Mouse (Mus musculus): Measurements from ENCODE around the gene Sp4. TPM values are rescaled to one million over a fixed set of nuclear protein-coding genes. Genes with fewer than 3 reads are reported as not detected.

Sp4 gene
- polyA plus RNA-seq, 1 experiment from 2014 or later = 6.1 TPM

DNA sequence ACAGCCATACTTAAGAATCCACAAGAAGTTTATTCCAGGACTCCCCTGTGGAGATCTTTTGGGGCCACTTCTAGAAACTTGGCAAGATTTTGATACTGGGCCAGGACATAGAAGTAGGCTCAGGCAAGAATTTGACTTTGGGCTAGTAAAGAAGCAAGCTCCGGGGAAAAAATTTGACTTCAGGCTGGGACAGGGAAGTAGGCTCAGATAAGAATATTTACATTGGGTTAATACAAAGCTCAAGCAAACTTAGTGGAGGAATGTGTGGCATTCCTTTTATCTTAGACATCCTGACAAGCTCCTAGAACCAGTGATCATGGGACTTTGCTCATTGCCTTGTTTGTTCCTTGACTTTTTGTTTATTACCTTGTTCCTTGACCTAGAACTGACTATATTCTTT lies 37.4 kb downstream of the Sp4 start:
- ATAC-seq (ENCODE audit: insufficient read depth, low FRiP score, low read depth) = no peak
- Histone ChIP-seq H3K4me1 (no peaks in the 10 kb centered on the region), H3K4me3 (replicated peaks) (no peak overlapping the region), H3K9me3 (no peaks in the 10 kb centered on the region), H3K36me3 (no peaks in the 10 kb centered on the region), H3K27ac (no peak overlapping the region), H3K4me2 (no peak overlapping the region), H3K9ac (no peak overlapping the region), H3K27me3 (replicated peaks) (no peaks in the 10 kb centered on the region)
- 23% methylated on average over 1 of the region's 1 CpGs for WGBS

DNA sequence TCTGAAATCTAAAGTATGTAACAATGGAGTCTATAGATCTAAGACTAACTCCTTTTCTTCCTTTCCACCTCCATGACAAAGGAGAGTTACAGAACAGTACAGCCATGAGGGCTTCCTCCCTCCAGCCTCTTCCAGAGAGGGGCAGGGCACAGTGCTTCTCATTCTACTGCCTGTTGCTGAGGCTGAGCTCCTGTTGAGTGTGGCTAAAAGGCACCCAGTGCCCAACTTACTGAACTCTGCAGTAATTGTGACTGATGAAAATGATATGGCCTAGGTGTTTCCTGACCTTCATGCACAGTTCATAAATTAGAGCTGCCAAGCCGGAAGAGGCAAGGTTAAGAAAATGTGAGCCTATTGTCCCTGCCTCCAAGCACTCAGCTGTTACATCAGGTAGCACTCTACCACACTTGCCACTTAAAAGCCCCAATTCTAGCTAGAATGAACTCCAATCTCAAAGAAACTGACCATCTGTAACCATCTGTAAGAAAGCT lies 45.9 kb downstream of the Sp4 start:
- Histone ChIP-seq H3K4me1 (no peaks in the 10 kb centered on the region), H3K27me3 (replicated peaks) (no peaks in the 10 kb centered on the region), H3K9me3 (no peaks in the 10 kb centered on the region), H3K4me3 (replicated peaks) (no peak overlapping the region), H3K9ac (no peak overlapping the region), H3K27ac (no peak overlapping the region), H3K36me3 (no peaks in the 10 kb centered on the region), H3K4me2 (no peak overlapping the region)
- 70% methylated on average over 1 of the region's 1 CpGs for WGBS
- no peak for ATAC-seq (ENCODE audit: insufficient read depth, low FRiP score, low read depth)

DNA sequence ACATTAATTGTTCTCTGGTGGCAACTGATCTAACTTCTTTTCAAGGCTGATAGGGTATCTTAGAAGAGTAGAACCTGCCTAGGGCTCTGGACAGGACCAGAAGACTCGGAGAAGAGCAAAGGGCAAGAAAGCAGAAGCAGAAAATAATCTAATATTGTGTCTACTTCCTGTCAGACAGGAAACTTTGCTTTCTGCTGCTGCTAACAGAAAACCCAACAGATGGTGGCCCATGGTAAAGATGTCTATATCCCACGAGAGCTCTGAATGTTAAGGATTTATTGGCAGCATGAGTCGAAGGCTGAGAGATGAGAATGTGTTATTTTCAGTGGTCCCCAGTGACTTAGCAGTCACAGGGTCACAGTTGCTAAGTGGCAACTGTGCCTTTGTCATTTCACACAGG lies 80.1 kb downstream of the Sp4 start:
- WGBS = 54% methylated on average over 3 of the region's 3 CpGs

DNA sequence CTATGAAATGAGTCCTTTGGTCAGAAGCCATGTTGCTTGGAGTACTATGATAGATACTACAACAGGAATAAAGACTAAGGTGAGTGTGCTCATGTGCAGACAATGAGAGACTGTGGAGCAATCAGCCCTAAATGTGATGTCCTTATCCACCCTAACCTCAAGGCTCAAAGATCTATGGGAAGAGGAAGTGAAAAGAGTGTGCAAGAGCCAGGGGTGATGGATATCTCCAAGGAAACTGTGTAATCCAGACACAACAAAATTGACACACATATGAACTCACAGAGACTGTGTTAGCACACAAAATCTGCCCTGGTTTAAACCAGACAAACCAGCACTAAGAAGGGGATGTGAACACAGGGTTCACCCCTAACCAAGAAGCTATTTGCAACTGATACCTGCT lies 81.2 kb downstream of the Sp4 start:
- ATAC-seq (ENCODE audit: insufficient read depth, low FRiP score, low read depth) = no peak
- Histone ChIP-seq H3K36me3 (no peaks in the 10 kb centered on the region), H3K9me3 (no peaks in the 10 kb centered on the region), H3K4me2 (no peak overlapping the region), H3K9ac (no peak overlapping the region), H3K27me3 (replicated peaks) (no peaks in the 10 kb centered on the region), H3K27ac (no peak overlapping the region), H3K4me1 (no peaks in the 10 kb centered on the region), H3K4me3 (replicated peaks) (no peak overlapping the region)

More for the DNA sequence above, 80.1 kb downstream of the Sp4 start:
- Histone ChIP-seq H3K4me3 (replicated peaks) (no peak overlapping the region), H3K27me3 (replicated peaks) (no peaks in the 10 kb centered on the region), H3K4me2 (no peak overlapping the region), H3K9me3 (no peaks in the 10 kb centered on the region), H3K27ac (no peak overlapping the region), H3K36me3 (no peaks in the 10 kb centered on the region), H3K9ac (no peak overlapping the region), H3K4me1 (no peaks in the 10 kb centered on the region)
- no peak for ATAC-seq (ENCODE audit: insufficient read depth, low FRiP score, low read depth)

DNA sequence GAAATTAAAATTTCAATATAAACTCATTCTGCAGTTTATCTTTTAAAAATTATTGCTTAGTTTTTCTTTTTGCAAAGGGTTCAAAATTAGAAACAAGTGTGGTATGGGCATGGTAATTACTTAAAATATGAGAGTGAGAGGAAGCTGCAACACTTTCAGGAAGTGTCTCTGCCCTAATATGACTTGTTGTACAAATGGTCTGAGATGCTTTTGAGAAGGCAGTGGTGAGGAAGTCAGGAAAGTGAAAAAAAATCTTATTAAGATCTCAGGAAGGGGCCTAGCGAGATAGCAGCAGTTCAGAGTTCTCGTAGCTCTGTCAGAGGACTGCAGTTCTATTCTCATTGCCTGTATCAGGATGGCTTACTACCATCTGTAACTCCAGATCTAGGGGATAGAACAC lies 89.1 kb downstream of the Sp4 start:
- Histone ChIP-seq H3K27ac (no peak overlapping the region), H3K9ac (no peak overlapping the region), H3K36me3 (no peaks in the 10 kb centered on the region), H3K27me3 (replicated peaks) (no peaks in the 10 kb centered on the region), H3K9me3 (no peaks in the 10 kb centered on the region), H3K4me2 (no peak overlapping the region), H3K4me1 (no peaks in the 10 kb centered on the region), H3K4me3 (replicated peaks) (no peak overlapping the region)
- 73% methylated on average over 2 of the region's 2 CpGs for WGBS
- no peak for ATAC-seq (ENCODE audit: insufficient read depth, low FRiP score, low read depth)

DNA sequence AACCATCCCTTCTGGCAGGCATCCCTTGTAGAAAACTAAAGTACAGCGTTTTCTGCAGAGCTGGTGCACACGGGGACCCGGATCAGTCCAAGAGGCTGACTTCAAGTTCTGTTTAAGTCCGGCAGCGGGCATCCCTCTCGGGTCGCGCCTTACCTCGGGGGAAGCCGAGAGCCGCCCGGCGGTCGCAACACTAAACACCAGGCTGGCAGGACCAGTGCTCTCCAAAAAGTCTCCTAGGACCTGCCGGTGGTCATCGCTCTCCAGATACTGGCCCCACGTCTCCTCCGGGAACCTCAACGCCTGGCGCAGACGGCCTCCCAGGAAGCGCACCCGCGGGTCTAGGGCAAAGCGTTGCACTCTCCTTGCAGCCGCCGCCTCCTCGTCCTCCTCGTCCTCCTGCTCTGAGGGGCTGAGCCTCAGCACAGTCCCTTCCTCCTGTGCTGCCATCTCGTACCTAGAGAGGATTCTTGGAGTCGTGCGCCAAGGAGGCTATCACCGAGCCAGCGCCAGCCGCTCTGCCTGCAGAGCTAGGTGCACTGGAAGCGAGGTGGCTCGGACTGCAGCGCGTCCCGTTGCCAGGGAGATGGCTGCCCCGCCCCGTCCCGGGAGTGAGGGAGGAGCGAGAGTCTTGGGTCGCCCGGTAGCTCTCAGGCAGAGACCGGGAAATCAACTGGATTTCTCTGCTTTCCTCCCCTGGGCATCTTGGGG lies 102.7 kb downstream of the Sp4 start, which contains the start of gene Dnah11:
Gene Dnah11 (minus strand): TSS at position 658 of the 708 bp plus-strand sequence.
- no peak within 1 kb of the TSS for H3K9ac ChIP-seq
- H3K4me3 ChIP-seq (replicated peaks) = peak within 1 kb of the TSS; percentile 55
- H3K36me3 ChIP-seq = no peaks in the 10 kb centered on the region
- WGBS = under 1% methylated on average over 47 of the region's 47 CpGs
- H3K27ac ChIP-seq = no peak within 1 kb of the TSS
- H3K9me3 ChIP-seq = no peaks in the 10 kb centered on the region
- H3K4me2 ChIP-seq = peak within 1 kb of the TSS; percentile 93
- H3K27me3 ChIP-seq (replicated peaks) = peaks cover 8% of the 10 kb centered on the region
- H3K4me1 ChIP-seq = peaks cover 3% of the 10 kb centered on the region; the same call in 1 of the 2 replicates
- peak; percentile 95 for ATAC-seq (ENCODE audit: insufficient read depth, low FRiP score, low read depth)

DNA sequence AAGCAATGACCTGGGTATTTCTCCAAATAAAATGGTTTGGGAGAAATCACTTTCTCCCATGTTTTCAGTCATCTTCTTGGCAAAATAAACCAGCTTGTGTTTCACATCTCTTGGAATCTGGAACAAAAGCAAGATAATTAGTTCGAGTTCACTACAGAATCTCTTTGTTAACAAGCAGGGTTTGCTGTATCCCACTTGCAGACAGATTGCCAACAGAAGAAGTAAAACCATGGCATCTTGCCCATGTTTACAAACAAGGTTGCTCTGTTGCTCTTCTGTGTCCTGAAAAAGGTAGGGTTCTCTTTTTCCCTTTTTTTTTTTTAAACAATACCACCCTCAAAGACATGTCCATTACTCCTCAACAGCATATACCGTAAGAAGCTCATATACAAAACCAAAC lies 104.7 kb downstream of the Sp4 start:
- ATAC-seq (ENCODE audit: insufficient read depth, low FRiP score, low read depth) = no peak
- no peaks in the 10 kb centered on the region for H3K9me3 ChIP-seq

DNA sequence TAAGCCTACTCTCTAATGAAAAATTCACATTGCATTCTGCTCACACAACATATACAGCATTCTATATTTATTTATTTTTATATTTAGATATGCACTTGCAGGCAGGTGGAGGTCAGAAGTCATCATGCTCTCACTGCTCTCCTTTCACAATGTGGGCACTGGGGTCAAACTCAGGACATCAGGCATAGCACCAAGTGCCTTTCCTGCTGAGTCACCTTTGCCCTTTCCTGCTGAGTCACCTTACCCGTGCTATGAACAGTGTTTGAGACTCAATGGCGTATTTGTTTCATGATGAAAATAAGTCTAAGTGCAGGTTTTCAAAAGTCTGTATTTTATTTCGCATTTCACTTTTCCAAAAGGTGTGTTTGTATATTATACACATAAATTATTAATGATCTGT lies 111.7 kb downstream of the Sp4 start:
- no peak overlapping the region for H3K9ac ChIP-seq
- H3K9me3 ChIP-seq = no peaks in the 10 kb centered on the region
- peaks cover 11% of the 10 kb centered on the region; the same call in 1 of the 2 replicates for H3K4me1 ChIP-seq
- H3K27me3 ChIP-seq (replicated peaks) = no peaks in the 10 kb centered on the region
- 76% methylated on average over 3 of the region's 3 CpGs for WGBS
- no peak overlapping the region for H3K4me3 ChIP-seq (replicated peaks)
- no peak overlapping the region for H3K27ac ChIP-seq
- H3K36me3 ChIP-seq = no peaks in the 10 kb centered on the region
- H3K4me2 ChIP-seq = no peak overlapping the region
- ATAC-seq (ENCODE audit: insufficient read depth, low FRiP score, low read depth) = no peak

More for the DNA sequence above, 104.7 kb downstream of the Sp4 start:
- no peak overlapping the region for H3K27ac ChIP-seq
- no peak overlapping the region for H3K9ac ChIP-seq
- H3K36me3 ChIP-seq = no peaks in the 10 kb centered on the region
- H3K4me2 ChIP-seq = no peak overlapping the region
- H3K27me3 ChIP-seq (replicated peaks) = peaks cover 8% of the 10 kb centered on the region
- no peak overlapping the region for H3K4me3 ChIP-seq (replicated peaks)
- peaks cover 3% of the 10 kb centered on the region; the same call in 1 of the 2 replicates for H3K4me1 ChIP-seq
- 60% methylated on average over 2 of the region's 2 CpGs for WGBS

DNA sequence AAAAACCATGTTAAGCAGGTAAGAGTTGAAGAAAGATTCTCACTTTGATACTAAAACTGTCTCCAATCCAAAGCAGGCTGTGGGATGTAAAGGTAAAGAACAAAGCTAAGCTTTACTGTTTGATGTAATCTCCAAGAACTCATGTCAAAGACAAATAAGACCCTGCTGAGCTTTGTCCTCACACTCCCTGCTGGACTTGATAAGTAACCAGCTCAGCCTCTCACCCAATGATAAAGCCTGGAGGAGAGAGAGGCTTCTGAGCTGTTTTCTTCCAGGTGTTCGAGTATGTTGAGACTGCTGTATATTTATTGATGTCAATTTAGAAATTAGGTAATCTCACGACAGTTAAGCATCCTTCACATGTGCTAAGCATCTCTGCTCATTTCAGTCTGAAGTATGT lies 113.6 kb downstream of the Sp4 start:
- Histone ChIP-seq H3K4me3 (replicated peaks) (no peak overlapping the region), H3K4me1 (peaks cover 11% of the 10 kb centered on the region; the same call in 1 of the 2 replicates), H3K9me3 (no peaks in the 10 kb centered on the region), H3K36me3 (no peaks in the 10 kb centered on the region), H3K9ac (no peak overlapping the region), H3K27ac (no peak overlapping the region), H3K27me3 (replicated peaks) (no peaks in the 10 kb centered on the region), H3K4me2 (no peak overlapping the region)
- 24% methylated on average over 2 of the region's 2 CpGs for WGBS
- no peak; the same call in 1 of the 2 replicates for ATAC-seq (ENCODE audit: insufficient read depth, low FRiP score, low read depth)

DNA sequence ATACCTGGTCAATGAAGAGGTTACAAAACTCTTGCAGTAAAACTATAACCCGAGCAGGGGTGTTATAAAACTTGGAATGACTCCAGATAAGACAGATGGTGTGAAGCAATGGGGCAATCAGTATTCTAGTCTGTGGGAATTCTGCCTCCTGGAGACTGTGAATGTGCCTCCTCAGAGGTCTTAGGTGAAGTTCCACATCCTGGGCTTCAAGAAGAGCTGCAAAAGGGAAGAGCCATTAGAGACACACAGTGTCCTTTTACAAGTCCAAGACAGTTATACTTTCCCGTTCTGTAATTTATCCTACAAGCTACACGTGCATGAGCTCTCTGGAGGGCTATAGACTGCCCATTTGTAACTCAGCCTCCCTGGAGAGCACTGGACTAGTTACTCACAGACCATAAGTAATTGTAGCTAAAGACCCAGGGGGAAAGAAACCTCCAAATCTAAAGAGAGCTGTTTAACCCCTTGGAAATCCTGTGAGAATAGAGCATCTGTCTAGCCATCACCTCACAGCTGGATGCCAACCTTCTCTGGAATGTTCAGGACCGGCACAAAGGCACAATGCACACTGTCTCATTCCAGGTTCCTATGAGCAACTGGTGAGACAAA lies 114.3 kb downstream of the Sp4 start:
- H3K9ac ChIP-seq = no peak overlapping the region
- H3K27ac ChIP-seq = 0 out of 2 replicates have a peak overlapping the region, but pooled peaks have one; percentile 21
- ATAC-seq (ENCODE audit: insufficient read depth, low FRiP score, low read depth) = peak; percentile 29; the same call in 1 of the 2 replicates
- H3K4me3 ChIP-seq (replicated peaks) = no peak overlapping the region
- H3K4me1 ChIP-seq = peaks cover 11% of the 10 kb centered on the region; the same call in 1 of the 2 replicates
- H3K9me3 ChIP-seq = no peaks in the 10 kb centered on the region
- WGBS = 16% methylated on average over 4 of the region's 4 CpGs
- no peaks in the 10 kb centered on the region for H3K27me3 ChIP-seq (replicated peaks)
- no peak overlapping the region for H3K4me2 ChIP-seq
- no peaks in the 10 kb centered on the region for H3K36me3 ChIP-seq

DNA sequence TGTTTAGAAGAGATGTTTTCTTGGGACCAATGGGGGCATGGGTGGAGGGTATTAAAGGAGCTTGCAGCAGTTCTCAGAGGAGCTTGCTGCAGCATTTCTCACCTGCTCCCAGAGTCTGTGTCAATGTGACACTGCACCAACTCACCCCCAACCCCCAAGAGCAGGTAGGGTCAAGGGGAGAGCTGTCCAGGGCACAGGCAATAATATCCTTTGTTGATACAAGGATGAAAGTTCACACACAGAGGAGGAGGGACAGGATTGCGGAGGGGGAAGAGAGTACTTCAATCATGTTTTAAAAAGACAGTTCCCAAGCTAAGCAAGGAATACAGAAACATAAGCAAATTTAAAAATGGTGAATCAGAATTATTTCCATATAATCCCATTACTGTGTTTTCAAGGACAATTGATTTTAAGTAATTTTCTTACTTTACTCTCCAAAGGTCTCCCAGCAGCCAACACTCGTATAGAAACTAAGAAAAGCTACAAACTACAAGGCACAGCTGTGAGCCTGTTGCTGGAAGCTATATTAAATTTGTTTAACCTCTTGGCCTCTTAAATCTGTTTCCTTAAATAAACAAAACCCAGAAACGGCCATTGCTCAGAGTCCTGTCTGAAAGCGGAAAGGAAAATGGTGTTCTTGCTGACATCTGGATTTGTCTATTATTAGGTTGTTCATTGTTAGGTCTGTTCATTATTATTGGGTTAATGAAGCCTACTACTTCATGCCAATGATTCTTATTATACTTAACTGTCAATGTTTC lies 114.9 kb downstream of the Sp4 start:
- Histone ChIP-seq H3K9ac (no peak overlapping the region), H3K4me1 (peaks cover 11% of the 10 kb centered on the region; the same call in 1 of the 2 replicates), H3K4me3 (replicated peaks) (no peak overlapping the region), H3K27ac (0 out of 2 replicates have a peak overlapping the region, but pooled peaks have one; percentile 21), H3K36me3 (no peaks in the 10 kb centered on the region), H3K9me3 (no peaks in the 10 kb centered on the region), H3K27me3 (replicated peaks) (no peaks in the 10 kb centered on the region), H3K4me2 (no peak overlapping the region)
- ATAC-seq (ENCODE audit: insufficient read depth, low FRiP score, low read depth) = peak; percentile 68; the same call in 1 of the 2 replicates
- WGBS = 11% methylated on average over 4 of the region's 4 CpGs

Data from stomach, embryonic 15.5 days (tissue).